Mouse (Mus musculus): ENCODE measurements at regions not wholly inside any gene's neighbourhood (a gene's known extent, or its start where the extent isn't known, plus 50 kb on each side); places are given as distances from the start of the nearest gene placed in this dataset.

- DNase-seq (ENCODE audit: low spot score in 2 of 2), result no peak
These were observed 522.4 kb upstream of the Adam24 start for GRCm38 (mm10) chr8:40152451-40152850.

GRCm38 (mm10) chr8:40186715-40187583 lies 487.9 kb upstream of the Adam24 start:
- DNase-seq (ENCODE audit: low spot score in 2 of 2), result no peak

GRCm38 (mm10) chr8:40187584-40187934 lies 487.3 kb upstream of the Adam24 start:
- DNase-seq (ENCODE audit: low spot score in 2 of 2), result peak in 1 of 2 experiments; percentile 15

GRCm38 (mm10) chr8:40192266-40192665 lies 482.6 kb upstream of the Adam24 start:
- DNase-seq (ENCODE audit: low spot score in 2 of 2), result no peak

GRCm38 (mm10) chr8:40193148-40193547 lies 481.7 kb upstream of the Adam24 start:
- DNase-seq (ENCODE audit: low spot score in 2 of 2), result no peak

GRCm38 (mm10) chr8:40210871-40211270 lies 464.0 kb upstream of the Adam24 start:
- DNase-seq (ENCODE audit: low spot score in 2 of 2), result no peak

GRCm38 (mm10) chr8:40223521-40223920 lies 451.4 kb upstream of the Adam24 start:
- DNase-seq (ENCODE audit: low spot score in 2 of 2), result no peak

- DNase-seq (ENCODE audit: low spot score in 2 of 2), result no peak
These were observed 447.6 kb upstream of the Adam24 start for GRCm38 (mm10) chr8:40227262-40227661.
